Mouse (Mus musculus): ENCODE measurements around the gene Stk25. TPM values are rescaled to one million over a fixed set of nuclear protein-coding genes. Genes with fewer than 3 reads are reported as not detected.
"Not testable (repeated sequence)": the region's sequence is repeated elsewhere in the genome, so short reads cannot be mapped to it uniquely, and the experiment has no call there.

Gene Stk25
- 22.0 and 31.7 TPM in 2 replicates for total RNA-seq (2014; rRNA removed)
- polyA plus RNA-seq (2012; rRNA removed): 33.9 and 41.4 TPM in 2 replicates

DNA sequence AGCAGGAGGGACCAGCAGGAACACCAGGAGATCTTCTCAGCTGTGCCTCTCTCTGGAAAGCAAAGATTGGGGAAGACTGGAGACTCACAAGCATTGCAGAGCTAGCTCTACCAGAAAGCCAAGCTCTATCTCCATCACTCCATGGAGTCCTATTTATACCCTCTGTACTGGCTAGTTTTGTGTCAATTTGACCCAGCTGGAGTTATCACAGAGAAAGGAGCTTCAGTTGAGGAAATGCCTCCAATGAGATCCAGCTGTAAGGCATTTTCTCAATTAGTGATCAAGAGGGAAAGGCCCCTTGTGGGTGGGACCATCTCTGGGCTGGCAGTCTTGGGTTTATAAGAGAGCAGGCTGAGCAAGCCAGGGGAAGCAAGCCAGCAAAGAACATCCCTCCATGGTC is at the start of gene Stk25:
Stk25 (minus strand) TSS at position 101 of the 400 bp plus-strand sequence.
- not testable (repeated sequence) for H3K36me3 ChIP-seq (ENCODE audit: control insufficient read depth, insufficient read depth, low read length); H3K4me1 ChIP-seq (ENCODE audit: control insufficient read depth, insufficient read depth, low read length); H3K4me3 ChIP-seq (ENCODE audit: insufficient read depth, low read depth, low read length); H3K27me3 ChIP-seq (ENCODE audit: control insufficient read depth, insufficient read depth, low read length); H3K9ac ChIP-seq (ENCODE audit: low read depth, low read length); H3K79me2 ChIP-seq (ENCODE audit: control insufficient read depth, insufficient read depth, low read length); DNase-seq (ENCODE audit: extremely low read depth, low read depth, low spot score); H3K27ac ChIP-seq (replicated peaks; ENCODE audit: insufficient read depth, low read depth, low read length)

DNA sequence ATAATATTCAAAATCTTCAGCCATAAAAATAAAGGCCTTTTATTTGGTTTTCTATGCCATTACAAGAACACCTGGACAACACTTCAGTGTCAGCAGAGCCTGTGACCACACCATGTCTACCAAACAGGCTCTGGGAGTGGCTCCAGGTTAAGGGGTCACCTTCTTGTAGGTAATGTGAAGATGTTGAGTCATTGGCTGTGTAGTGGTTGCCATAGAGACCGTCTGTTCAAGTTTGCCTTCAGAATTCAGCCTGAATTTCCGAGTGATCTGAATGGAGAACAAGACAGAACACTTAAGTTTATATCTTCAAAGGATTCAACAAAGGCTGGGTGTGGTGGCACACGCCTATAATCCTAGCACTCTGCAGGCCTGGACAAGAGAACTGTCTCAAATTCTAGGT is 46.9 kb upstream of the Stk25 start:
- Histone ChIP-seq H3K9ac (ENCODE audit: low read depth, low read length) (no peak overlapping the region), H3K4me1 (ENCODE audit: control insufficient read depth, insufficient read depth, low read length) (no peaks in the 10 kb centered on the region), H3K79me2 (ENCODE audit: control insufficient read depth, insufficient read depth, low read length) (no peaks in the 10 kb centered on the region), H3K4me3 (ENCODE audit: insufficient read depth, low read depth, low read length) (no peak overlapping the region), H3K27ac (replicated peaks; ENCODE audit: insufficient read depth, low read depth, low read length) (no peak overlapping the region), H3K27me3 (ENCODE audit: control insufficient read depth, insufficient read depth, low read length) (no peaks in the 10 kb centered on the region), H3K36me3 (ENCODE audit: control insufficient read depth, insufficient read depth, low read length) (peaks cover 6% of the 10 kb centered on the region)
- 87% methylated on average over 3 of the region's 3 CpGs for WGBS
- no peak for DNase-seq (ENCODE audit: extremely low read depth, low read depth, low spot score)
- TF ChIP-seq POLR2A (IDR thresholded peaks at IDR 0.05; ENCODE audit: extremely low read depth, insufficient read depth, low read length) (no peak), CTCF (IDR thresholded peaks at IDR 0.05; ENCODE audit: low read depth, low read length) (no peak)

DNA sequence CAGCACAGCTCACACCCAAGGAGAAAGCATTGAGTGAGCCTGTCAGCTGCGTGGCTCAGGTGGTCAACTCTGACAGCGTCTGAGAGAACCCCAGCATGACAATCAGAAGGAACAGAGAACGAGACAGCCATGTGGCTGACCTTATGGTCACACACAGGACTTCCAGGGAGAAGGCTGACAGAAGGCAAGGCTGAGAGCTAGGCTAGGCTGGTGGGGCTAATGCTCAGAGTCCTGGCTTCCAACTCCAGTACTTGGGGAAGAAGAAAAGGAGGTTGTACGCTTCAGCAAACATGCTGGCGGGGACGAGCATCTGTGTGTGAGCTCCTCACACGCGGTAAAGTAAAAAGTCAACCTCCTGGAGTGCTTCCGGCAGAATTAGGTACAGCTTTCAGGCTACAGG is 45.9 kb upstream of the Stk25 start:
- Histone ChIP-seq H3K4me1 (ENCODE audit: control insufficient read depth, insufficient read depth, low read length) (no peaks in the 10 kb centered on the region), H3K36me3 (ENCODE audit: control insufficient read depth, insufficient read depth, low read length) (peaks cover 6% of the 10 kb centered on the region), H3K9ac (ENCODE audit: low read depth, low read length) (no peak overlapping the region), H3K27ac (replicated peaks; ENCODE audit: insufficient read depth, low read depth, low read length) (no peak overlapping the region), H3K4me3 (ENCODE audit: insufficient read depth, low read depth, low read length) (no peak overlapping the region), H3K27me3 (ENCODE audit: control insufficient read depth, insufficient read depth, low read length) (no peaks in the 10 kb centered on the region), H3K79me2 (ENCODE audit: control insufficient read depth, insufficient read depth, low read length) (no peaks in the 10 kb centered on the region)
- no peak for TF ChIP-seq CTCF (IDR thresholded peaks at IDR 0.05; ENCODE audit: low read depth, low read length)
- WGBS: 97% methylated on average over 9 of the region's 9 CpGs
- no peak for DNase-seq (ENCODE audit: extremely low read depth, low read depth, low spot score)

DNA sequence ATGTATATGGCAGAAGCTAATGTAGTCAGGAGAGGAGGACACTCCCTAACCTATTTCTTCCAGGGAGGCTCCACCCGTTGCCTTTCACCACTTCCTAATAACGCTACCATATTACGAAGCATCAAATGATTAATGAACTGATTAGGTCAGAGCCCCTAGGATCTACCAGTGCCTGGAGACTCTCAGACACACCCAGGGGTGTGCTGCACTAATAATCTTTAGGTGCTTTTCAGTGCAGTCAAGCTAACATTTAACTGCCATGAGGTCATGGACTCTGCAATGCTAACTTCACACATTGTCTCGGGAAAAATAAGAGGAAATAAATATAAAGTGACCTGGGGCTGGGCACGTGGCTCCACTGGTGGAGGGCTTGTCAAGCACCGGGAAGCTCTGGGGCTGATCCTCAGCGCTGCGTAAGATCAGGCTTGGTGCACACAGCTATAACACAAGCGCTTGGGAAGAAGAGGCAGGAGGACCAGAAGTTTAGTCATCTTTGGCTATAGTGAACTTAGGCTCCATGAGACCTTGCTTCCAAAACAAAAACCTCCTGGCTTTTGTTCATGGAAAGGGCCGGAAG is 45.1 kb upstream of the Stk25 start:
- DNase-seq (ENCODE audit: extremely low read depth, low read depth, low spot score): no peak
- 98% methylated on average over 10 of the region's 10 CpGs for WGBS
- H3K9ac ChIP-seq (ENCODE audit: low read depth, low read length): no peak overlapping the region
- no peak overlapping the region for H3K4me3 ChIP-seq (ENCODE audit: insufficient read depth, low read depth, low read length)
- H3K4me1 ChIP-seq (ENCODE audit: control insufficient read depth, insufficient read depth, low read length): no peaks in the 10 kb centered on the region
- no peaks in the 10 kb centered on the region for H3K79me2 ChIP-seq (ENCODE audit: control insufficient read depth, insufficient read depth, low read length)
- H3K27me3 ChIP-seq (ENCODE audit: control insufficient read depth, insufficient read depth, low read length): no peaks in the 10 kb centered on the region
- H3K36me3 ChIP-seq (ENCODE audit: control insufficient read depth, insufficient read depth, low read length): peaks cover 5% of the 10 kb centered on the region
- TF ChIP-seq CTCF (IDR thresholded peaks at IDR 0.05; ENCODE audit: low read depth, low read length) (no peak), POLR2A (IDR thresholded peaks at IDR 0.05; ENCODE audit: extremely low read depth, insufficient read depth, low read length) (no peak)
- no peak overlapping the region for H3K27ac ChIP-seq (replicated peaks; ENCODE audit: insufficient read depth, low read depth, low read length)

DNA sequence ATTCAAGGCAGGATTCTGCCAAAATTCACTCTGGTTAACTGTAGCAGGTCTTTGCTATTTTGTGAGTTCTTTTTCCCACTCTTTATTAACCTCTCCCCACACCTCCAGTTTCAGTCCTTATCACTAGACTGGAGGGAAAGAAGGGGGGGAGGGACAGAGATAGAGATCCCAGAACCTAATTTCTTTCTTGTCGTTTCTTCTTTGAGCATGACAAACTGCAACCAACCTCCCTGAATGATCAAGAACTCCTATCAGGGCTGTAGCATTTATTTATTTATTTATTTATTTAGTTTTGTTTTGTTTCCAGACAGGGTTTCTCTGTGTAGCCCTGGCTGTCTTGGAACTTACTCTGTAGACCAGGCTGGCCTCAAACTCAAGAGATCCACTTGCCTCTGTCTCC is 43.6 kb upstream of the Stk25 start:
- H3K79me2 ChIP-seq (ENCODE audit: control insufficient read depth, insufficient read depth, low read length): no peaks in the 10 kb centered on the region
- H3K27ac ChIP-seq (replicated peaks; ENCODE audit: insufficient read depth, low read depth, low read length): no peak overlapping the region
- H3K9ac ChIP-seq (ENCODE audit: low read depth, low read length): no peak overlapping the region
- TF ChIP-seq POLR2A (IDR thresholded peaks at IDR 0.05; ENCODE audit: extremely low read depth, insufficient read depth, low read length) (no peak), CTCF (IDR thresholded peaks at IDR 0.05; ENCODE audit: low read depth, low read length) (no peak)
- no peak for DNase-seq (ENCODE audit: extremely low read depth, low read depth, low spot score)
- H3K4me3 ChIP-seq (ENCODE audit: insufficient read depth, low read depth, low read length): no peak overlapping the region
- no peaks in the 10 kb centered on the region for H3K27me3 ChIP-seq (ENCODE audit: control insufficient read depth, insufficient read depth, low read length)
- H3K4me1 ChIP-seq (ENCODE audit: control insufficient read depth, insufficient read depth, low read length): peaks cover 4% of the 10 kb centered on the region; the same call in 1 of the 2 replicates
- peaks cover 4% of the 10 kb centered on the region for H3K36me3 ChIP-seq (ENCODE audit: control insufficient read depth, insufficient read depth, low read length)
- 86% methylated on average over 1 of the region's 1 CpGs for WGBS

DNA sequence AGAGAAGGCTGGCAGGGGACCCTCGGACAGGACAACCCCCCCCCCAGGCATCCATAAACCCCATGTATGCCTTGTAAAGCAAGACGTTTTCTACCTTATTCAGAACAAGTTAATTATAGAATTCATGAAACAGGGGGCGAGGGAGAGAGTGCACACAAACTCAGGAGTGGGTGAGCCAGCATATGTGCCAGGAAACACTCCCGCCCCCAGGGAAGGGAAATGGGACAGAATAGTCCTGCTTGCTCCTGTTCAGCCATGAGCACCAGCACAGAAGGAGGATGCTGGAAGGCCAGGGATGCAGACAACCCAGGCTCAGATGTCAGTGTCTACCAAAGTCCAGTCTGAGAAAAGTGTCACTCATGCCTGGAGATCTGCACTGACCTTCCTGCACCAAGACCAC is 40.7 kb upstream of the Stk25 start:
- Histone ChIP-seq H3K36me3 (ENCODE audit: control insufficient read depth, insufficient read depth, low read length) (no peaks in the 10 kb centered on the region), H3K9ac (ENCODE audit: low read depth, low read length) (no peak overlapping the region), H3K4me3 (ENCODE audit: insufficient read depth, low read depth, low read length) (no peak overlapping the region), H3K79me2 (ENCODE audit: control insufficient read depth, insufficient read depth, low read length) (no peaks in the 10 kb centered on the region), H3K4me1 (ENCODE audit: control insufficient read depth, insufficient read depth, low read length) (peaks cover 5% of the 10 kb centered on the region; the same call in 1 of the 2 replicates), H3K27ac (replicated peaks; ENCODE audit: insufficient read depth, low read depth, low read length) (no peak overlapping the region), H3K27me3 (ENCODE audit: control insufficient read depth, insufficient read depth, low read length) (no peaks in the 10 kb centered on the region)
- DNase-seq (ENCODE audit: extremely low read depth, low read depth, low spot score): no peak
- TF ChIP-seq POLR2A (IDR thresholded peaks at IDR 0.05; ENCODE audit: extremely low read depth, insufficient read depth, low read length) (no peak), CTCF (IDR thresholded peaks at IDR 0.05; ENCODE audit: low read depth, low read length) (no peak)
- 88% methylated on average over 4 of the region's 4 CpGs for WGBS

Measured in liver, adult 2 months (tissue).